Mouse (Mus musculus): ENCODE measurements at regions not wholly inside any gene's neighbourhood (a gene's known extent, or its start where the extent isn't known, plus 50 kb on each side); places are given as distances from the start of the nearest gene placed in this dataset.

- DNase-seq, result no peak
These were observed 50.1 kb upstream of the Cpm start for GRCm38 (mm10) chr10:117579210-117579609.

DNA sequence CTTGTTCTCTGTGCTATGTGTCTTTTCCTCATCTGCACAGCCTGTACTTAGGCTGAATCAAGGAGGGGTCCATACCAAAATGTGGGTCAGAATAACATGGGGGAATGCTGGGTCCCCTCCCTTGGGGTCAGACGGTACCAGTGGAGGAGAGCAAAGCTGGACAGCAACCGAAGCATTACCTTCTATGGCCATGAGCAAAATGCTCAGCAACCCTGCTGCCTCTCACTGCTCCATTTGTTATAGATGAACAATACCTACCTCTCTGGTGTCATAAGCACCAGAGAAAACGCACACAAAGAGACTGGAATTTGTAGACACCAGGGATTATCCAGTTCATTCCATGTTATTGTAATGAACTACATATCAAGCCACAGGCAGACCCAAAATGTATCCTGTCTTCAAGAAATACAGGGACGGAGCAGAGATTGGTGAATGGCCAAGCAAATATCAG lies 50.6 kb upstream of the Cpm start:
- DNase-seq, result no peak

DNA sequence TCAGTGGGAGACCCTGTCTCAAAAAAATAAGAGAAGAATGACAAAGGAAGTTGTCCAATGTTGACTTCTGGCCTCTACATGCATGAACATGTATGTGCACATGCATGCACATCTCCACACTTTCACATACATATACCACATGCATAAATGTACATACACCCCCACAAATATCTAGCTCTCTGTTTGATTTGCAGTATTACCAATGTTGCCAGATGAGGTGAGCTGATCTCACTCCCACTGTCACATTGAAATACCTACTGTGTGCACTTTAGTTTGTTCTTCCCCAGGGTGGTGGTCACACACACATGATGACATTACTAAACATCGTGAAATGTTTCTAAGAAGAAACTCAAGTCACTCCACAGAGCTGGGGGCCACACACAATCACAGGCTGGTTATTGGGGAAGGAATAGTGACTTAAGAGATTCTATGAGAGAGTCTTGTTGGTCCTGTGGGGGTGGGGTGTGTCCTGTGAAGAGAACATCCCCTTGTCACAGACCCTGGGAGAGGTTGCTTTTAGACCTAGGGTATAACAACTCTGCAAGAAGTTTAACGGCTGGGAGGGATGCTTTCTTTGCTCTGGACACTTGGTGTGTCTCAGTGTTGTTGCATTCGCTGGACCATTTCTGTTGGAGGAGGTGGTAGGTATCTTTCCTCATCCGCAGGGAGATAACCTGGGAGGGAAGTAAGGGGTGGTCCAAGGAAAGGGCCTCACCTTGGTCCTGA lies 51.2 kb upstream of the Cpm start:
- DNase-seq, result no peak

DNA sequence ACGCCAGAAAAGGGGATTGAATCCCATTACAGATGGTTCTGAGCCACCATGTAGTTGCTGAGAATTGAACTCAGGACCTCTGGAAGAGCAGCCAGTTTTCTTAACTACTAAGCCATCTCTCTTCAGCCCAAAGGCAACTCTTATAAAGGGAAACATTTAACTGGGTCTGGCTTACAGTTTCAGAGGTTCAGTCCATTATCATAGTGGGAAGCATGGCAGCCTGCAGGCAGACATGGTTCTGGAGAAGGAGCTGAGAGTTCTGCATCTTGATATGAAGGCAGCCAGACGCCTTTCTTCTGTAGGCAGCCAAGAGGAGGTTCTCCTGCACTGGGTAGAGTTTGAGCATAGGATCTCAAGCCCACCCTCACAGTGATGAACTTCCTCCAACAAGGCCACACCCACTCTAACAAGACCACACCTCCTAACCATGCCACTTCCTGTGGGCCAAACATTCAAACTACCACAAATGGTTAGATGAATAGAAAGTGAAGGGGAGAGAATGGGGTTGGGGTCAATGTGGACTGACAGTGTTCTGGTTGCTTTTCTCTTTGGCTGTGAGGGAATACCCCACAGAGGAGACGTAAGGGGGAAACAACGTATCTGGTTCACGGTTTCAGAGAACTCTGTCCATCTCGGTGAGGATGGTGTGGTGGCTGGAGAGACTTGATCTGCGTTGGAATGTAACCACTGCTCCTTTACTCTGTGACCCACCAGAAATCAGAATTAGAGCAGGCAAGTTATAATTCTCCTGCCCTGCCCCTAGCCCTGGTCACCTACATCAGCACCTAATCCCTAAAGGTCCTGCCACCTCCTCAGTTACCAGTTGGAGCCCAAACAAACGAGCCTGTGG lies 52.2 kb upstream of the Cpm start:
- no peak for DNase-seq

GRCm38 (mm10) chr10:117576154-117576859 lies 53.0 kb upstream of the Cpm start:
- no peak for DNase-seq

GRCm38 (mm10) chr10:117575404-117576153 lies 53.7 kb upstream of the Cpm start:
- no peak for DNase-seq

DNA sequence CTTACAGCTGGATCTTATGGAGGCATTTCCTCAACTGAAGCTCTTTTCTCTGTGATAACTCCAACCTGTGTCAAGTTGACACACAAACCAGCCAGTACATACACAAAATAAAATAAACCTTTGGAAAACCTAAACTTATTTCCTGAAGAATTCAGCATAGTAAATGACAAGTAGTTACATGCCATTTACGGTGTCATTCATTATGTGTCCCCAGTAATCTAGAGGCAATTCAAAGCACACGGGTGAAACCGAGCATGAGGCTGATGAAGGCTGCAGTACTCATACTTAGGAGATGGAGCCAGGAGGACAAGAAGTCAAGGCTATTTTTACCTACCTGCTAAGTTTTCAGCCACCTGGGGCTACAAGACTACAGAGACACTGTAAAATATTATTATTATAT lies 54.4 kb upstream of the Cpm start:
- no peak for DNase-seq

DNA sequence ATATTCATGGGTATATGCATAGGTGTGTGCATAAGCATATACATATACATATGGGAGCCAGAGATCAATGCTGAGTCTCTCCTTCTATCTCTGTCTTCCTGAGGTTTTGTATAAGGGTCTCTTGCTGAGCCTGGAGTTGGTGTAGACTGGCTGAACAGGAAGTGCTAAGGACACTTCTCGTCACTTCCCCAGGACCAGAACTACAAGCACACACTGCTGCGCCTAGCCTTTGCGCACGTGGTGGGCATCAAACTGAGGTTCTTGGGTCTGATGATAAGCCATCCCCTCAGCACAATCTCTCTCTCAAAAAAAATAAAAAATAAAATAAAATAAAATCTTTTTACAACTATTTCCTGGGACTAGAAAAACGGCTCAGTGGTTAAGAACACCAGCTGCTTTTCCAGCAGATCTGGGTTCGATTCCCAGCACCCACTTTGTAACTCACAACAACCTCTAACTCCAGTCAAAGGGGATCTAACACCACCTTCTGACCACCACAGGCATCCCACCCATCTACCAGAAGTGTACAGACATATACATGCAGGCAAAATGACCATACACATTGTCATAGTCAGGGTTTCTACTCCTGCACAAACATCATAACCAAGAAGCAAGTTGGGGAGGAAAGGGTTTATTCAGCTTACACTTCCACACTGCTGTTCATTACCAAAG lies 55.1 kb upstream of the Cpm start:
- DNase-seq, result no peak

- DNase-seq, result no peak
These were observed 55.8 kb upstream of the Cpm start for GRCm38 (mm10) chr10:117573596-117573850.

DNA sequence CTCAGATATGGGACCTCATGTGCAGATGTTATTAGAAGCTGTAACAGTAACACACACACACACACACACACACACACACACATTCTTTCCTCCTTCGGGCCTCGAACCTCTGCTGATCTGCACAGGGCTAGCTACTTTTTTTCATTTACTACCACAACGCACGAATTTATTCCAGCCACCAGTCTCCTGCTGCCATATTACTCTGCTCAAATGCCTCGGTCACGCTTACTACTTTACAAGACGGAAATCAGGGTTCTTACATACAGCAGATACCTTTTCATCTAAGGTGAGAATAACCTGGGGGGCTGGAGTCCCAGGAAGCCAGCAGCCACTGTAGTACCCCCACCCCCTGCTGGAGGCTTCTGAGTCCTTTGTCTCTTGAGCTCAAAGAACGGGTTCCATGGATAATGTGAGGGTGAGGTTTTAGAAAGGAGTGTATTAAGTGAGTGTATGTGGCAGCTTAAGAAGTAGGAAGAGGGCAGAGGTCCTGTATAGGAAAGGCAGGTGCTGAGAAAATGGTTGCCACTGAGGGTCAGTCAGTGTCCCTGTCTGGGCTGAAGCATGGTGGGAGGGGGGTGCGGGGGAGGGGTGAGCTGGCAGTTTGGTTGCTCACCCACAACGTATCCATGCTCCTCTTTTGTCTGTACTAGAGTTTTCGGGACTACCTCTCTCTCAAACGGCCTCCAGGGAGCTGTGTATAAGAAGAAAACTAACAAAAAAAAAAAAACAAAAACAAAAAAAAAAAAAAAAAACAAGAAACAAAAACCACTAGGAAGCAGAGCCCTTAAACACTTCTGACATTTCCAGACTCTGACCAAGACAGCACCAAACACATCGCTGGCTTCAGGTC lies 56.3 kb upstream of the Cpm start:
- DNase-seq, result no peak

GRCm38 (mm10) chr10:117571891-117572573 lies 57.3 kb upstream of the Cpm start:
- peak; percentile 36 for DNase-seq

DNA sequence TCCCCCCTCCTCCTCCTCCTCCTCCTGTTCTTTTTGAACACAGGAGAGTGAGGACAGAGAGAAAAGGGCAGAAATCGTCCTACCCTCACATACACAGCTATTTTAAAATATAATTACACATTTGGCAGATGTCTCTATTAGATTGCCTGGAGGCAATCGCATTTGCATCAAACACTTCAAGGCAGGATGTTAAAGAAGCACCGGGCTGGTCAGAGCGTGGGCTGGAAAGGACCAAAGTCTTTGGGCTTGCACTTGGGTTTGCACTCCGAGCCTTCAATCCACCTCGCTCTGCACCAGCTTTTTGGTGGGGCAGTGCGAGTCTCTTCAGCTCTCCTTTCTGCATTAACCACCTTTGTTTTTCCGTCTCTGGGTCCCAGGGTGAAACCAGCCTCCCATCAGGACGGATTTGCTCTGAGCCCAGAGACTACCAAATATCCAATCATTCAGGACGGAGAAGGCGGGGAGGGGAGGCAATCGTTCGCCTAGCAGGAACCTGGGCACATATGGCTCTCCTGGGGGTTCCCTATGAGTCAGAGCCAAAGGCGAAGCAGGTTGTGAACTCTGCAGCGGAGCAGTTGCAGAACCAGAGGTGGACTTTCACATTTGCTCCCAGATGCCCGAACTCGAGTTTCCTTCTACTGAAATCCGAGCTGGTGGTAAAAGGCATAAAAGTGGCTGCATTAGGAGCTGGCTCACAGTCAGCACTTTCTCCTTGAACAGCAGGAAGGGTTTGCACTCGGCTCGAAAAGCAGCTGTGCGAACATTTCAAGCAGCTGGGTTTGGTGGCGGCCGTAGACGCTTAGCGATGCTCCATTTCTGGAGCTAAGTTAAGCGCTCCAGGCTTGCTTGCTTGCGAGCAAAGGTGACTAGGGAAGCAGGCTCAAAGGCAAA lies 58.1 kb upstream of the Cpm start:
- peak; percentile 44 for DNase-seq

DNA sequence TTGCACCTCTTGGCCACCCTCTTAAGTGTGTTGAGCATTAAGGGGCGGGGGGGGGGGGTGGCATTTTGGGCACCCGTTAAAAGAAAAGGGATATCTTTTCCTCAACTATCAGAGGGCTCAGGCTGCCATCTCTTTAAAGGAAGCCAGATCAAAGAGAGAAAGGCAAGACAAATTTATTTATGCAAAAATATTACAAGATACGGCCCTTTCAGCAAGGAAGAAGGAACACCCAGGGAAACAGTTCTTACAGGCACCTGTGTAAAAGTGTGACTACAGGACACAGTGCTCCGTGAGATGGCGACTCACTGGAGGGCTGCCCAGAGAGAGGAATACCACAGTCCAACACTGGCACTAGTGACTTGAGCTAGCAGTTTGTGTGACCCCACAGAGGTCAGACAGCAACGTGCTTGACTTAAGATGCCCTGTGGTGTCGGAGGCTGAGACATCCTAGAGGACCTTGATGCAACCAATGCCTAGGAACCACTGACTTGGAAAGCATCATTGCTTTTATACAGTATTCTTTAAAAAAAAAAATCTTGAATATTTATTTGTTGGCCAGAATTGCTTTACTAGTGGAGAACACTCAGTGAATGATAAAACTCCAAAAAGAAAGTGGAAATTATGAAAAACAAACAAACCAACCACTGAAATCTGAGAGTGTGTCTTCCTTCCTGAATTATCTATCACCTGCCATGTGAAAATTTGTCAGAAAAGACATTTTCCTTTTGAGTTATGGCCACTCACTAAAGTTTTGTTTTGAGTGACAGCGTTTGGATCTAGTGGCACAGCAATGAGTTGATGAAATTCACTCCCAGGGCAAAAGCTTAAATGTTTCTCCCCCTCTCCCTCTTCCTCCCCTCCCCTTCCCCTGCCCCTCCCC lies 59.0 kb upstream of the Cpm start:
- no peak for DNase-seq

DNA sequence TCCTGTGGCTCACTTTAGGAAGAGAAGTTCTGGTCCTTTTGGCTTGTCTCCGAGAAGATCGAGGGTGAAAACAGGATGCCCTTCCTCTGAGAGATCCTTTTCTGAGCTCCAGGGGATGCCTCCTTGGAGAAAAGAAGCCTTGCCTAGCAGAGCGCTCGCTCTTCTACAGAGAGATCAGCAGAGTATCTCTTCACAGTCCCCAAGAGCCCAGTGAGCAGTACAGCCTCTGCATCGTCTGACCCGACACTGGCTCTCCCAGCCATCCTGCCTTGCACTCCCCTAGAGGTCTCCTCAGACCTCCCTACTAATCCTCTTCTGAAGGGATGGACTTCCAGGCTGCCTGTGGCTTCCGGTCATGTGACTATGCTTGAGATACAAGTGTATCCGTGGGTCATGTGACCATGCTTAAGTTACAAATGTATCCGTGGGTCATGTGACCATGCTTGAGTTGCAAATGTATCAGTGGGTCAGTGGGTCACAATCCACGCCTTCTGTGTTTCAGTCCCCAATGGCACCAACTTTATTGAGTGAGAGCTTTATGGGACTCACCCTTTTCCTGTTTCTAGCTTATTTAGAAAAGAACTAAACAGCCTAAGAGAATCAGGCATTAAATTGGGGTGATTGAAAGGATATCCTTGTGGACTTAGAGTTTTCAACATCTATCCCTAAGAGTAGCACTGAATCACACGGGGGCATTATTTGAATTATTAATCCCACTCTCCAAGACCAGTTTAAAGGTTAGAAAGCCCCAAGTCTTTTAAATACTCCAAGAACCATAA lies 59.8 kb upstream of the Cpm start:
- DNase-seq, result no peak

GRCm38 (mm10) chr10:117568472-117569300 lies 60.6 kb upstream of the Cpm start:
- no peak for DNase-seq

GRCm38 (mm10) chr10:117568138-117568387 lies 61.2 kb upstream of the Cpm start:
- no peak for DNase-seq

All from gastrocnemius, postnatal 10 days (tissue).